Mouse (Mus musculus) lung, embryonic 16.5 days (tissue): ENCODE data around the gene Slc25a21. TPM values are rescaled to one million over a fixed set of nuclear protein-coding genes. Genes with fewer than 3 reads are reported as not detected.

Source experiments
- ATAC-seq: fragments of 200-750 bp; cut with Nextera tagmentation; 2 replicates; pipeline ENCODE4 v1.8.0; 2017; ENCODE audit warnings: low read depth, mild to moderate bottlenecking, moderate library complexity
- H3K27ac ChIP-seq: fragments of 300-500 bp; sonication (generic); 2 replicates; pipeline ENCODE4 v1.5.1; 2014; ENCODE audit warnings: mild to moderate bottlenecking, control low read depth, low read length
- H3K27me3 ChIP-seq: fragments of 300-500 bp; sonication (generic); 2 replicates; pipeline ENCODE4 v1.6.1; 2014; ENCODE audit warnings: low read depth, low read length, mixed read lengths; ENCODE audit not compliant: control insufficient read depth, insufficient read depth
- H3K36me3 ChIP-seq: fragments of 300-500 bp; sonication (generic); 2 replicates; pipeline ENCODE4 v1.6.1; 2014; ENCODE audit warnings: low read length; ENCODE audit not compliant: control insufficient read depth, insufficient read depth
- H3K4me1 ChIP-seq: fragments of 300-500 bp; sonication (generic); replicated peaks from 2 replicates; pipeline ENCODE4 v1.6.1; 2014; ENCODE audit warnings: low read length, mixed read lengths; ENCODE audit not compliant: control insufficient read depth, insufficient read depth
- H3K4me2 ChIP-seq: fragments of 300-500 bp; sonication (generic); 2 replicates; pipeline ENCODE4 v1.6.1; 2014; ENCODE audit warnings: low read depth, low read length, control low read depth
- H3K4me3 ChIP-seq: fragments of 300-500 bp; sonication (generic); 2 replicates; pipeline ENCODE4 v1.5.1; 2014; ENCODE audit warnings: mild to moderate bottlenecking, low read length, control low read depth
- H3K9ac ChIP-seq: fragments of 300-500 bp; sonication (generic); 2 replicates; pipeline ENCODE4 v1.6.1; 2014; ENCODE audit warnings: low read length, control low read depth
- H3K9me3 ChIP-seq: fragments of 300-500 bp; sonication (generic); 2 replicates; pipeline ENCODE4 v1.6.1; 2016; ENCODE audit warnings: low read length; ENCODE audit not compliant: control insufficient read depth
- WGBS: fragments of 180-500 bp; shearing (Covaris S2); extraction: QIAGEN DNeasy Blood & Tissue Kit; methylation state at CpG from one replicate; pipeline ENCODE4 v1.1.7; 2014; 5-methylcytosine and 5-hydroxymethylcytosine counted together
- polyA plus RNA-seq: library from polyadenylated mRNA; unstranded; fragments of >200 nt; fragmentation: Nextera tagmentation; extraction: Ambion mirVana; gene quantifications from 2 replicates; pipeline ENCODE4 v1.2.1, GENCODE M21; 2015

The Slc25a21 gene
- polyA plus RNA-seq, 1 experiment from 2014 or later, result 0.30 TPM

DNA sequence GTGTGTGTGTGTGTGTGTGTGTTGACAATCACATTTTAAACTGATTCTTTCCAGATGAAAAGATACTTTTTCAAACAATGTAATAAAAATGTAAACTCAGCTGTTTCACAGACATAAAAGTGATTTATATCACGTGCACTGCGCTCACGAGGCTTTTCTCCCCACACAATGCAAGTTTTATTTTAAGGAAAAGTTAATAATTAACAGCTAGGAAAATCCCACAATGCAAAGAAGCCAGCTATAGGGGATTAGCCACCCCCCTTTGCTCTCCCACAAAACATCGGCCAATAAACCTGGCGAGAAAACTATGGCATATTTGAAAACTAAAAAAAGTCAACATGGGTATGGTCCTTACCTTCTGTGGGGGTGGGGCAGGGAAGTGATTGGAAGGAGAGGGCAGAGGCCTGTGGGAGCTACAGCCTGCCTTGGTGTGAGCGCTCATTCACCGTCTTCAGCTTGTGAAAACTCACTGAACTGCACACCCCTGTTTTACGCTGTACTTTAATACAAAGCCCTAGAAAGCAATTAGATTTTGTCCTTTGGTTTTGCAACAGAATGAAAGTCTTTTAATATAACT is 369.4 kb downstream of the Slc25a21 start:
- Histone ChIP-seq H3K4me1 (peaks cover 8% of the 10 kb centered on the region; the same call in 1 of the 2 replicates), H3K4me3 (no peak overlapping the region), H3K27me3 (no peaks in the 10 kb centered on the region; the same call in 1 of the 2 replicates), H3K9ac (no peak overlapping the region), H3K9me3 (no peaks in the 10 kb centered on the region), H3K36me3 (no peaks in the 10 kb centered on the region), H3K4me2 (no peak overlapping the region), H3K27ac (no peak overlapping the region)
- 49% methylated on average over 8 of the region's 8 CpGs for WGBS
- ATAC-seq, result no peak

DNA sequence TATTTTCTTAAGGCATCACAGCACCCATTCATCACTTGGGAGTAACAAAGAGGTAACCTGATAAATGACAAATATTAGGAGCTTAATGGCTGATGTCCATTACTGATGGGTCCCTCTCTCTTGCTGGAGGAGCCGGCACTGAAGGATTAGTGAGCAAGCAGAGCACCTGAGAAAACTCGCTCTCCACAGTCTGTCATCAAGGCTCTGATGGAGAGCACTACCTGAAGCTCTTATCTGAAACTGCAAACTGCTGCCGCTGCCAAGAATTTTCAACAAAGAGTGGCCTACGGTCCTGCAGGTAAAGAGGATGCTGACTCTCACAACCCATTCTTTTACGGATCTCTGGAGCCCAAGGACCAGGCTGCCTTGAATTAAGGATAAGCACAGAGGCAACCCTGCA is 372.6 kb downstream of the Slc25a21 start:
- peak; percentile 55 for ATAC-seq
- Histone ChIP-seq H3K9ac (no peak overlapping the region), H3K9me3 (no peaks in the 10 kb centered on the region), H3K4me3 (no peak overlapping the region), H3K36me3 (no peaks in the 10 kb centered on the region), H3K27ac (no peak overlapping the region), H3K4me2 (no peak overlapping the region), H3K4me1 (peaks cover 8% of the 10 kb centered on the region; the same call in 1 of the 2 replicates), H3K27me3 (no peaks in the 10 kb centered on the region; the same call in 1 of the 2 replicates)
- 32% methylated on average over 5 of the region's 5 CpGs for WGBS

DNA sequence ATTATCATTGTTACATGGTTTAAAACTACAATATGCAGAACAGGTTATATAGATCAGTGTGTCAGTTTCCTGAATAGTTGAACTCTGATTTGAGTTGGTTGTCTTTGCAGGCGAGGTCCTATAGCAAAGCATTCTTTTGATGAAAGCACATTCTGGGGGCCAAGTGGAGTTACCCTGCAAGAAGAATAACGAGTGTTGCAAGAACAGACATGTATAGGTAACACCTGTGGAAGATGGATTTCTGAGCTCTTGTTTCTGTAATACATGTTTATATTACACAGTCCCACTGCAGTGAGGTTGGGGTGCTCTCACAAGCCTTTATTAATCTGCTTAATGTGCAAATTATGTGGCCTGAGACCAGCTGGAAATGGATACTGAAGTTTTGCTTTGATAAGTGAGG is 375.1 kb downstream of the Slc25a21 start:
- no peak overlapping the region for H3K4me2 ChIP-seq
- WGBS, result 32% methylated on average over 2 of the region's 2 CpGs
- ATAC-seq, result no peak

DNA sequence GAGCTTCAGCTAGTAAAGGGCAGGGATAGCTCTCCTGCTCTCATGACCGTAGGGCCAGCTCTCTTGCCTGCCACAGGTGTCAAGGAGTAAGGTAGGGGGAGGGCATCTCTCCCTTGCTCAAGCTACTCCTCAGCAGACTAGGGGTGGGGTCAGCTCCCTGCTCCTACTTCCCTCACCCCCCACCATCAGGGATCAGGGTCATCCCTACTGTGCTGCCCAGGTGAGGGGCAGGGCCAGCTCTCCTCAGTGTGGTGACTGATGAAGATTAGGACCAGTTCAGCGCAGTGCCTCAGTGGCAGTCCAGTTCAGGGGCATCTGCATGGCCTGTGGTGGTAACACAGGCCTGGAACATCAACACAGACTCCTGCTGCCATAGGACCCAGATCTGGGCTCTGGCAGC is 376.7 kb downstream of the Slc25a21 start:
- Histone ChIP-seq H3K4me1 (peaks cover 3% of the 10 kb centered on the region; the same call in 1 of the 2 replicates), H3K9me3 (no peaks in the 10 kb centered on the region), H3K36me3 (no peaks in the 10 kb centered on the region), H3K9ac (no peak overlapping the region), H3K4me3 (no peak overlapping the region), H3K4me2 (no peak overlapping the region), H3K27me3 (no peaks in the 10 kb centered on the region; the same call in 1 of the 2 replicates), H3K27ac (no peak overlapping the region)
- WGBS, result 83% methylated on average over 2 of the region's 2 CpGs
- no peak for ATAC-seq

More for the DNA sequence above, 375.1 kb downstream of the Slc25a21 start:
- no peak overlapping the region for H3K4me3 ChIP-seq
- peaks cover 3% of the 10 kb centered on the region; the same call in 1 of the 2 replicates for H3K4me1 ChIP-seq
- H3K36me3 ChIP-seq, result no peaks in the 10 kb centered on the region
- no peaks in the 10 kb centered on the region; the same call in 1 of the 2 replicates for H3K27me3 ChIP-seq
- H3K9me3 ChIP-seq, result no peaks in the 10 kb centered on the region
- H3K27ac ChIP-seq, result no peak overlapping the region
- H3K9ac ChIP-seq, result no peak overlapping the region

DNA sequence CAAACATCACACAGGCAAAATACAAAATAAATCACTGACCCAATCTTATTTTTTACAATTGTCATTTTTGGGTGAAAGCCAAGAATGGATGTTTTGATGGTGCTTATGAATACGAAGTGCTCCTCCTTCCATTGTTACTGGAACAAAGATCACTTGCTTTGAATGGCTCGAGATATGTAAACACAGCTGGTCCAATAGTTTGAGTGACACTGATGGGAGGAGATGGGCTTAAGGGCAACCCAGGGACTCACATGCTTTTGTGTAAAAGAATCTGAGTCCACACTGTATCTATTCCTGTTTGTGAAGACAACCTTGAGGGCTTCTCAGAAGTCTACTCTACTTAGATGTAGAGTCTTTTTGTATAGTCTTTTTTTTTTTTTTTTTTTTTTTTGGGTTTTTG is 389.8 kb downstream of the Slc25a21 start:
- no peaks in the 10 kb centered on the region for H3K4me1 ChIP-seq

DNA sequence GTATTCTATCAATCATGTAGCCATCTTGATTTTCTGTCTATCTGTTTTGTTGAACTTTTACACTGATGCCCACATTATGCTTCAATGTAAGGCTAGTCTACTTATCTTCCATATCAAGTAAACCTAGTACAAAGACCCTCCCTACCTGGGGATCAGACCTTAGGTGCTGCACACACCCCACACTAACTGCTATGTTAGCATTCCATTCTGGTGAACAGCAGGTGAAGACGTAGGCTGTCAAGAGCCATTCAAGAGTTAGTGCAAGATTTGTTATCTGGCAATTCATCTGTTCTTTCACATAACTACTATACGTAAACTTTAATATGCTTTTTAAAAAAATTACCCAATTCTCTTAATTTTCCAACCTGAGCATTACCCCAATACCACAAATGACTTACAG is 390.2 kb downstream of the Slc25a21 start:
- Histone ChIP-seq H3K36me3 (no peaks in the 10 kb centered on the region), H3K9me3 (no peaks in the 10 kb centered on the region), H3K4me3 (no peak overlapping the region), H3K27me3 (no peaks in the 10 kb centered on the region), H3K4me1 (no peaks in the 10 kb centered on the region), H3K27ac (no peak overlapping the region), H3K4me2 (no peak overlapping the region), H3K9ac (no peak overlapping the region)
- 47% methylated on average over 2 of the region's 2 CpGs for WGBS
- peak; percentile 57; the same call in 1 of the 2 replicates for ATAC-seq

More for the DNA sequence above, 389.8 kb downstream of the Slc25a21 start:
- Histone ChIP-seq H3K27me3 (no peaks in the 10 kb centered on the region), H3K4me2 (no peak overlapping the region), H3K9ac (no peak overlapping the region), H3K36me3 (no peaks in the 10 kb centered on the region), H3K4me3 (no peak overlapping the region), H3K9me3 (no peaks in the 10 kb centered on the region), H3K27ac (no peak overlapping the region)
- no peak for ATAC-seq
- 27% methylated on average over 2 of the region's 2 CpGs for WGBS

DNA sequence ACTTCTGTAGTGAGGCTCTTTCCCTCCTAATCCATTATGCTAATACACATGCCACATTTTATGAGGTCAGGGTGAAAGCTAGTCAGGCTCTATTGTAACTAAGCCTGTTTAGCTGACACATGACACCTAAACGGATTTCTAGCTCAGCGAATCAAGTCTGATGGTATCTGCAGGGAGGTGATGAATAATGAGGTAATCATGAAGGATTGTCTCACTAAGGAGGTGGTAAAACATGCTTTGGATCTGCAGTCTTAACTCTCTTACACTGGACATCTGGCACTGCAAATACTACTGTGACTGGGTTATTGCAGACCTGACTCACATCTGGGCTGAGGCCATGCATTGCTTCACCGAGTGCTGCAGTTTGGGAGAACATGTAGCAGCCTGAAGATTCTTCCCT is 392.8 kb downstream of the Slc25a21 start:
- Histone ChIP-seq H3K4me1 (no peaks in the 10 kb centered on the region), H3K4me2 (no peak overlapping the region), H3K27ac (no peak overlapping the region), H3K27me3 (no peaks in the 10 kb centered on the region), H3K9me3 (no peaks in the 10 kb centered on the region), H3K4me3 (no peak overlapping the region), H3K9ac (no peak overlapping the region), H3K36me3 (no peaks in the 10 kb centered on the region)
- peak; percentile 65 for ATAC-seq
- 22% methylated on average over 3 of the region's 3 CpGs for WGBS

DNA sequence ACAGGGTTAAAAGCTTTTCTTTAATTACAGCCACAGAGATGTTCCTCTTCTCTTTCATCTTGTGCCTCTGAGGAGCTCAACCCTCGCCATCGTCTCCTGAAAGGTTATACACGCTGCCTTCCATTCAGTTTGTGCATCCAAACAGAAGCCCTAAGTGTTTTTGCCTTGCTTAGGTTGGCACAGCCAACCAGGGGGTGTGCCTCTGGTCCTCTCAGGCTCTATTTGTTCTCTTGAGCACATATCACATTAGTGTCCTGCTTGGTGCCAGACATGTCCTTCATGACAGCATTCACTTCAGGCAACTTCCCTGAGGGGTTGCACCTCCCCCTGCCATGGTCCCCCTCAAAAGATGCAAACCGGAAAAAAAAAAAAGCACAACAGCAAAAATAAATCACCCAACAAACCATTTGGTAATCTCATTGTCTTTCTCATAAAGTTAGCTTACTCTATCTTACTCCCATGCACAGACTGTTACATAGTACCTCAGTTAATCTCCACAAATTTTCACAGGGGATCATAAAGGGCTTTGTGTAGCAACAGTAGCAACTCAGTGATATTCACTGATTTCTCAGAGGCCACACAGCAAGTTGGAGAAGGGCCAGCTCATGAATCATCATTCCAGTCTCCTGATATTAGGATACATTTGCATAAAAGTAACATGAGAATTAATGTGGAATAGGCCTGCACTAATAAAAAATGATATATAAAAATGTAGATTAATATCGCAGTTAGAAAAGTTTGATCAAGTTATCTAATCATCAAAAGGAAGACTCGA is 398.4 kb downstream of the Slc25a21 start:
- Histone ChIP-seq H3K4me1 (no peaks in the 10 kb centered on the region), H3K36me3 (no peaks in the 10 kb centered on the region), H3K27me3 (no peaks in the 10 kb centered on the region), H3K4me3 (no peak overlapping the region), H3K4me2 (no peak overlapping the region), H3K27ac (no peak overlapping the region), H3K9me3 (no peaks in the 10 kb centered on the region), H3K9ac (no peak overlapping the region)
- WGBS, result 70% methylated on average over 6 of the region's 6 CpGs
- ATAC-seq, result no peak

DNA sequence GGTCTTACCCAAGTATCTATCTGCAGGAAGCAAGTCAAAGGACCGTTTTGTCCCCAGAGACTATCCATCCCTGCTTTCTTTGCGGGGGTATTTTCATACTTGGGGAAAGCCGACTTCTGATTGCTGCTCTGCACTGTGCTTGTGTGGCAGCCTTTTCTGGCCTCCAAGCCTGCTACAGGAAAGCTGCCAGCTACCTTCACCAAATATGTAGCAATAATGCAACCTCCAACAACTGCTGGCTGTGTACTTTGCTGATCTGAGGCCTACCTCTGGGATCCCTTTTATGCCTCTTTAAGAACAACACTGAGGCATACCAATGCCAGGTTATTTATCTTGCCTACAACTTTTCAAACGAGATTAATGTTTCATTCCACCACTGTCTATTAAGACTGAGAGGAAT is 408.0 kb downstream of the Slc25a21 start:
- Histone ChIP-seq H3K9me3 (no peaks in the 10 kb centered on the region), H3K4me1 (no peaks in the 10 kb centered on the region), H3K4me2 (no peak overlapping the region), H3K36me3 (no peaks in the 10 kb centered on the region), H3K9ac (no peak overlapping the region), H3K27ac (no peak overlapping the region), H3K27me3 (no peaks in the 10 kb centered on the region), H3K4me3 (no peak overlapping the region)
- 57% methylated on average over 4 of the region's 4 CpGs for WGBS
- no peak for ATAC-seq
